Mouse (Mus musculus): Measurements from ENCODE around the gene H3f3b. TPM values are rescaled to one million over a fixed set of nuclear protein-coding genes. Genes with fewer than 3 reads are reported as not detected.
A peak's percentile ranks its signal among the peaks of the same experiment; 100 is the strongest.

Gene H3f3b
- polyA plus RNA-seq, 1 experiment from 2014 or later: 2,054 TPM

DNA sequence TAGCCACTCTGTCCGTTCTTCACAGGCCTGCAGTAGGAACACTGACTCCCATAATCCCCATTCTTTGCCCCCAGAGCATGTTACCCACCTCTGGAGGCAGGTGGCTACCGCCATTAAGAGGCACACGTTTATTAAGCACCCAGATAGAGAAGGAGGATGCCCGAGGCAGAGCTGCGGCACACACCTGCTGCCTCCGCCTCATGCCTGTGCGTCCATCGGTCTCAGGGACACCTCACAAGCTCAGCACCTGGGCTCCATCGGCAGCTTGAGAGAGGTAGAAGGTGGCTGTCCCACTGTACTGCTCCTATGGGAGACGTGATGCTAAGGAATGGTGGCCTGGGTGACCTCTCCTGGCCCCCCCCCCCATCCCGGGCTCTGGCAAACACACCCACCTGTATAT lies 19.4 kb downstream of the H3f3b start:
- 87% methylated on average over 11 of the region's 11 CpGs for WGBS
- DNase-seq (ENCODE audit: low spot score): no peak
- H3K4me1 ChIP-seq (replicated peaks; ENCODE audit: control insufficient read depth, insufficient read depth, low read length): peaks cover 29% of the 10 kb centered on the region
- H3K36me3 ChIP-seq (replicated peaks; ENCODE audit: control insufficient read depth, insufficient read depth): no peaks in the 10 kb centered on the region; the same call in 1 of the 2 replicates
- no peak overlapping the region for H3K9ac ChIP-seq
- no peak overlapping the region for H3K27ac ChIP-seq
- H3K4me2 ChIP-seq (replicated peaks): no peak overlapping the region
- H3K27me3 ChIP-seq (ENCODE audit: control insufficient read depth, insufficient read depth, low read length): no peaks in the 10 kb centered on the region
- no peaks in the 10 kb centered on the region for H3K9me3 ChIP-seq (ENCODE audit: control insufficient read depth, low read length)
- H3K4me3 ChIP-seq (replicated peaks; ENCODE audit: low read length): no peak overlapping the region
- ATAC-seq (ENCODE audit: low FRiP score): no peak

DNA sequence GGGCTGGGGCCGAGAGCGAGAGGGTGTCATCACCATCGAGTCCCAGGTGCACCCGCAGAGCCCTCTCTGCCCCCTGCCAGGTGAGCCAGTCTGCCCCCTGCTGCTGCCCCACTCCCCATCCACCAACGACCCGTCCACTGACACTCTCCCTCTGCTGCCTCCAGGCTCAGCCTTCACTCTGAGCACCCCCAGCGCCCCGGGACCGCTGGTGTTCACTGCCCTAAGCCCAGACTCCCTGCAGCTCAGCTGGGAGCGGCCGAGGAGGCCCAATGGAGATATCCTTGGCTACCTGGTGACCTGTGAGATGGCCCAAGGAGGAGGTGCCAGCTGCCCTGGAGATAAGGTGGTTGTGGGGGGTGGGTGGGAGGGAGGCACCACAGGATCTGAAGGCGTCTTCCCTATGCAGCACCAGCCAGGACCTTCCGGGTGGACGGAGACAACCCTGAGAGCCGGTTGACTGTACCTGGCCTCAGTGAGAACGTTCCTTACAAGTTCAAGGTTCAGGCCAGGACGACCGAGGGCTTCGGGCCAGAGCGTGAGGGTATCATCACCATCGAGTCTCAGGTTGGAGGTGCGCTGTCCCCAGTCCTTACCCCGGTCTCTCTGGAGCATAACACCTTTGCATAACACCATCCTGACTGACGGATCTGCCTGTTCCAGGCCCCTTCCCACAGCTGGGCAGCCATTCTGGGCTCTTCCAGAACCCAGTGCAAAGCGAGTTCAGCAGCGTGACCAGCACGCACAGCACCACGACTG lies 20.5 kb downstream of the H3f3b start:
- Histone ChIP-seq H3K9ac (no peak overlapping the region), H3K4me1 (replicated peaks; ENCODE audit: control insufficient read depth, insufficient read depth, low read length) (peaks cover 24% of the 10 kb centered on the region), H3K4me2 (replicated peaks) (no peak overlapping the region), H3K27me3 (ENCODE audit: control insufficient read depth, insufficient read depth, low read length) (no peaks in the 10 kb centered on the region), H3K27ac (no peak overlapping the region), H3K9me3 (ENCODE audit: control insufficient read depth, low read length) (no peaks in the 10 kb centered on the region), H3K4me3 (replicated peaks; ENCODE audit: low read length) (no peak overlapping the region), H3K36me3 (replicated peaks; ENCODE audit: control insufficient read depth, insufficient read depth) (no peaks in the 10 kb centered on the region; the same call in 1 of the 2 replicates)
- no peak for ATAC-seq (ENCODE audit: low FRiP score)
- WGBS: 87% methylated on average over 28 of the region's 28 CpGs
- DNase-seq (ENCODE audit: low spot score): no peak

DNA sequence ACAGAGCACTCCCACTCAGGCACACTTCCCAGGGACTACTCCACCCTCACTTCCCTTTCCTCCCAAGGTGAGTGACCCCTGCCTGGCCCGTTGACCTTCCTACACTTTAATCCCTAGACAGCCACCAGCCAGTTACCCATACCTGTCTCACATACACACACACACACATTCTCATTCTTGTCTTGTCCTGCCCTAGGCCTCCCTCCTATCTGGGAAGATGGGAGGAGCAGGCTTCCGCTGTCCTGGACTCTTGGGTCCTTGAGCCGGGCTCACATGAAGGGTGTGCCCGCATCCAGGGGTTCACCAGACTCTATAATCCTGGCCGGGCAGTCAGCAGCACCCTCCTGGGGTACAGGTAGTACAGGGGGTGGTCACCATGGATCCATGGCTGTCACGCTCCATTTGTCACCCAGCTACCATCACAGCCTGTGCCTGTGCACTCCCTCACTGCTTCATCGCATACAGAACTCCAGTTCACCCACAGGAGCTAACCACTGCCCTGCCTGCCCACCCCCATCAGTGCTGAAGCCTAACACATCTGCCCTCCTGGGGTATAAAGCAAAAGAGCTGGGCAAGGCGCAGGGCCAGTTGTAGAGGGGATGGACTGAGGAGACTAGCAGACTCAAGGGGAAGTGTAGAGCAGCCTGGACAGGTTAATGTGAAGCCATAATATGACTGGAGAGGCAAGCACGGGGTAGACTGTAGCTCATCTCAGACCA lies 21.9 kb downstream of the H3f3b start:
- 73% methylated on average over 9 of the region's 9 CpGs for WGBS
- Histone ChIP-seq H3K4me2 (replicated peaks) (peak overlapping the region; percentile 69; the same call in 1 of the 2 replicates), H3K36me3 (replicated peaks; ENCODE audit: control insufficient read depth, insufficient read depth) (no peaks in the 10 kb centered on the region; the same call in 1 of the 2 replicates), H3K9me3 (ENCODE audit: control insufficient read depth, low read length) (no peaks in the 10 kb centered on the region), H3K4me3 (replicated peaks; ENCODE audit: low read length) (no peak overlapping the region), H3K4me1 (replicated peaks; ENCODE audit: control insufficient read depth, insufficient read depth, low read length) (peaks cover 13% of the 10 kb centered on the region; the same call in 1 of the 2 replicates), H3K27ac (no peak overlapping the region), H3K9ac (no peak overlapping the region), H3K27me3 (ENCODE audit: control insufficient read depth, insufficient read depth, low read length) (no peaks in the 10 kb centered on the region)
- no peak for DNase-seq (ENCODE audit: low spot score)
- no peak; the same call in 1 of the 2 replicates for ATAC-seq (ENCODE audit: low FRiP score)

DNA sequence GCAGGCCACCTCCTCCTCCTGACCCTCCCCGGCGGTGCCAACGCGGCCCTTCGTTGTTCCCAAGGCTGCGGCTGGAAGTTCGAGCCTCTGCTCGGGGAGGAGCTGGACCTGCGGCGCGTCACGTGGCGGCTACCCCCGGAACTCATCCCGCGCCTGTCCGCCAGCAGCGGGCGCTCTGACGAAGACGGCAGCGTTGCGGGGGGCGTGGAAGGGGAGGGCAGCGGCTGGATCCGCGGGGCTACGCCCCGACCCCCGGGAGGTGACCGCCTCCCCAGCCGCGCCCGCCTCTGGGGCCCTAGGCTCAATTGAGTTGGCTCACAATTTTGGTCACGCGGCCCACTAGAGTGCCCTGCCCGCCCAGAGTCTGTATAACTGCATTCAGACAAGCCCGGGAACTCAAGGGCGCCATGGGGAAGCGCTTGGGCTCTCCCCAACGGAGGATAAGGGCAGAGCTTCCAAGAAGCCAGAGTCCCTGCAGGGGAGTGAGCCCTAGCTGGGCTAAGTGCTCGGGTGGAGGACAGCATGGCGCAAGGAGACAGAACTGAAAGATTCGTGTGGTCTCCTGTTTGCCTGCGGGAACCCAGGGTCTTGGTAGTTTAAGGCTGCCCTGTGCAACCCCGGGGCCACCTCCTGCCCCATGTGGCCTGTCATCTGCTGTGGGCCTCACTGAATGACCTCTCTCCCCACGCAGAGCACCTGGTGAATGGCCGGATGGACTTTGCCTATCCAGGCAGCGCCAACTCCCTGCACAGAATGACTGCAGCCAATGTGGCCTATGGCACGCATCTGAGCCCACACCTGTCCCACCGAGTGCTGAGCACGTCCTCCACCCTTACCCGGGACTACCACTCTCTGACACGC lies 22.7 kb downstream of the H3f3b start:
- H3K9me3 ChIP-seq (ENCODE audit: control insufficient read depth, low read length): no peaks in the 10 kb centered on the region
- H3K4me1 ChIP-seq (replicated peaks; ENCODE audit: control insufficient read depth, insufficient read depth, low read length): peaks cover 13% of the 10 kb centered on the region; the same call in 1 of the 2 replicates
- whole genome bisulfite sequencing: 7% methylated on average over 51 of the region's 54 CpGs
- ATAC-seq (ENCODE audit: low FRiP score) (peak; percentile 46; the same call in 1 of the 2 replicates), DNase-seq (ENCODE audit: low spot score) (peak; percentile 65)
- H3K9ac ChIP-seq: peak overlapping the region; percentile 51
- peak overlapping the region; percentile 29 for H3K4me3 ChIP-seq (replicated peaks; ENCODE audit: low read length)
- H3K4me2 ChIP-seq (replicated peaks): peak overlapping the region; percentile 69
- peak overlapping the region; percentile 32; the same call in 1 of the 2 replicates for H3K27ac ChIP-seq
- H3K27me3 ChIP-seq (ENCODE audit: control insufficient read depth, insufficient read depth, low read length): peaks cover 2% of the 10 kb centered on the region; the same call in 1 of the 2 replicates
- no peaks in the 10 kb centered on the region; the same call in 1 of the 2 replicates for H3K36me3 ChIP-seq (replicated peaks; ENCODE audit: control insufficient read depth, insufficient read depth)

DNA sequence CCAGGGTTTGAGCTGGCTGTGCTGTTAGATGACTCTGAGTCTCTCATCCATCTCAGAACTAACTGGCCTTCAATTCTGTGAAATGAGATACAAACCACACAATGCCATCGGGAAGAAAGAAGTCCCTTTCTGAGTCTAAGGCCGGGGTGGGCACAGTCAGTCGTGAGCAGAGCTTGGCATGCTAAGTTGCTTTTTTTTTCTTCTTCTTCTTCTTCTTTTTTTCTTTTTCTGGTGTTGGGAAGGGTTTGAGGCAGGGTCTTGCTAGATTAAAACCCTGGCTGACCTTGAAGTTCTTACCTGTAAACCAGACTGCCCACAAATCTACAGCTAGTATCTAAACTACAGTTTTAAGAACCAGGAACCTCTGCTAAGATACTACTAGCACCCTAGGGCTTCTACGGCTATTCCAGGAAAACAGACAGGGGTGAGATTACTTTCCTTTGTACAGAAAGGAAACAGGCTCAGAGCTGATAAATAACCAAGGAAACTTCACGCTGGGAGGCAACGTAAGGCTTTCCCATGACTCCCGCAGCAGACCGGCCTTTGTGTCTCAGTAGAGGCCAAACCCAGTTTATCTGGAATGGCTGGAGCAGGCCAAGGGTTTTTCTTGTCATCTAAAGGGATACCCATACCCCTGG lies 23.5 kb downstream of the H3f3b start:
- DNase-seq (ENCODE audit: low spot score): peak; percentile 43
- peaks cover 6% of the 10 kb centered on the region; the same call in 1 of the 2 replicates for H3K27me3 ChIP-seq (ENCODE audit: control insufficient read depth, insufficient read depth, low read length)
- H3K9ac ChIP-seq: peak overlapping the region; percentile 51
- WGBS: 31% methylated on average over 8 of the region's 8 CpGs
- peak overlapping the region; percentile 32; the same call in 1 of the 2 replicates for H3K27ac ChIP-seq
- no peaks in the 10 kb centered on the region for H3K9me3 ChIP-seq (ENCODE audit: control insufficient read depth, low read length)
- H3K36me3 ChIP-seq (replicated peaks; ENCODE audit: control insufficient read depth, insufficient read depth): no peaks in the 10 kb centered on the region
- peak overlapping the region; percentile 69 for H3K4me2 ChIP-seq (replicated peaks)
- peaks cover 13% of the 10 kb centered on the region; the same call in 1 of the 2 replicates for H3K4me1 ChIP-seq (replicated peaks; ENCODE audit: control insufficient read depth, insufficient read depth, low read length)
- ATAC-seq (ENCODE audit: low FRiP score): no peak
- peak overlapping the region; percentile 29 for H3K4me3 ChIP-seq (replicated peaks; ENCODE audit: low read length)

DNA sequence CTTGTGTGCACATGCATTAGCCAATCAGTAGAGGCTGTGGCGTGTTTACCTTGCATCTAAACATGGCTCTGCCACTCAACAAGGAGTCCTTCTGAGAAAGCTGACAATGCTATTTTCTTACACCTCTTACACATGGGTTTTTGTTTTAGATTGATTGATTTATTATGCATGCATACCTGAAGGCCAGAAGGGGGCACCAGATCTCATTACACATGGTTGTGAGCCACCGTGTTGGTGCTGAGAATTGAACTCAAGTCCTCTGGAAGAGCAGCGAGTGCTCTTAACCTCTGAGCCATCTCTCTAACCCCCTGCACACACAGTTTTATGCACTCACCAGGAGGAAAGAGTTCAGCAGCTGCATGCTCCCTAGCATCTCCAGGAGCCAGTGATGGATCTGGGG lies 24.9 kb downstream of the H3f3b start:
- Histone ChIP-seq H3K9ac (no peak overlapping the region), H3K36me3 (replicated peaks; ENCODE audit: control insufficient read depth, insufficient read depth) (no peaks in the 10 kb centered on the region), H3K4me2 (replicated peaks) (no peak overlapping the region), H3K9me3 (ENCODE audit: control insufficient read depth, low read length) (no peaks in the 10 kb centered on the region), H3K27ac (no peak overlapping the region), H3K4me3 (replicated peaks; ENCODE audit: low read length) (no peak overlapping the region), H3K4me1 (replicated peaks; ENCODE audit: control insufficient read depth, insufficient read depth, low read length) (peaks cover 13% of the 10 kb centered on the region; the same call in 1 of the 2 replicates), H3K27me3 (ENCODE audit: control insufficient read depth, insufficient read depth, low read length) (peaks cover 6% of the 10 kb centered on the region; the same call in 1 of the 2 replicates)
- DNase-seq (ENCODE audit: low spot score) (no peak), ATAC-seq (ENCODE audit: low FRiP score) (no peak)
- WGBS: 85% methylated on average over 3 of the region's 3 CpGs

DNA sequence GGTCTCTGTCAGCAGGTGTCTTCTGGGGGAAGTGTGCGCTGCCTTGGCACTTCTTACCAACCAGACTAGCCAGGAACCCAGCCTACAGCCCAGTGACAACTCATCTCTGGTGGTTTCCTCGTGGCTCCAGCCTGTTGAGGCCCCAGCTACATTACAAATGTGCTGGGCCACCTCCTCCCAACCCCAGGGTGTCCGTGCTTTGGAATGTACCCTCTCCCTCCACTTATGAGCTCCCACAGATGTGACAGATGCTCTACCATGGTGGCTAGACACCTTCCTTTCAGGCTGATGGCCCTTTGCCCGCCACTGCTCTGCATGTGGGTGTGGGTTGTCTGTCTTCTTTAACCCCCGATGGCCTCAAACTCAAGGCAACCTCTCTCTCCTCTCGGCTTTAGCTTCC lies 26.0 kb downstream of the H3f3b start:
- WGBS: 66% methylated on average over 6 of the region's 6 CpGs
- ATAC-seq (ENCODE audit: low FRiP score): no peak
- Histone ChIP-seq H3K27ac (no peak overlapping the region), H3K27me3 (ENCODE audit: control insufficient read depth, insufficient read depth, low read length) (peaks cover 6% of the 10 kb centered on the region; the same call in 1 of the 2 replicates), H3K4me2 (replicated peaks) (no peak overlapping the region), H3K36me3 (replicated peaks; ENCODE audit: control insufficient read depth, insufficient read depth) (no peaks in the 10 kb centered on the region), H3K4me1 (replicated peaks; ENCODE audit: control insufficient read depth, insufficient read depth, low read length) (peaks cover 13% of the 10 kb centered on the region; the same call in 1 of the 2 replicates), H3K9me3 (ENCODE audit: control insufficient read depth, low read length) (no peaks in the 10 kb centered on the region), H3K4me3 (replicated peaks; ENCODE audit: low read length) (no peak overlapping the region), H3K9ac (no peak overlapping the region)
- no peak for DNase-seq (ENCODE audit: low spot score)

DNA sequence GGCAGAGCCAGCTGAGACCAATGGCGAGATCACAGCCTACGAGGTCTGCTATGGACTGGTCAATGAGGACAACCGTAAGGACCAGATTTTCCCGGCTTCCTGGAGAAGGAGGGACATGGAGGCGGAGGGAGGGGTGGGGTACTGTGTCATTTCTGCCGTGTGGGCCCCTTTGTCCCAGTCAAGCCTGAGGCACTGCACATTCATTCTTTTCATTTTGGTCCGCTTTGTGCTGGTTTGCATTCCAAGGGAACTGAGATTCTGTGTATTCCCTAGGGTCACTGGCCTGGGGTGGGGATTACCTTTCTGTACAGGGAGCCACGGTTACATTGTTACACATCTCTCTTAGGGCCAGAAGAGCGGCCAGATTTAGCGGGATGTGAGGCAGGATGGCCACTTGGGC lies 27.2 kb downstream of the H3f3b start:
- Histone ChIP-seq H3K4me2 (replicated peaks) (no peak overlapping the region), H3K36me3 (replicated peaks; ENCODE audit: control insufficient read depth, insufficient read depth) (no peaks in the 10 kb centered on the region), H3K27me3 (ENCODE audit: control insufficient read depth, insufficient read depth, low read length) (peaks cover 6% of the 10 kb centered on the region; the same call in 1 of the 2 replicates), H3K9me3 (ENCODE audit: control insufficient read depth, low read length) (no peaks in the 10 kb centered on the region), H3K4me1 (replicated peaks; ENCODE audit: control insufficient read depth, insufficient read depth, low read length) (peaks cover 13% of the 10 kb centered on the region; the same call in 1 of the 2 replicates), H3K9ac (no peak overlapping the region), H3K4me3 (replicated peaks; ENCODE audit: low read length) (no peak overlapping the region), H3K27ac (no peak overlapping the region)
- 31% methylated on average over 10 of the region's 10 CpGs for WGBS
- ATAC-seq (ENCODE audit: low FRiP score) (no peak), DNase-seq (ENCODE audit: low spot score) (no peak)

All from hindbrain, embryonic 14.5 days (tissue).